Mouse (Mus musculus): ENCODE measurements at regions not wholly inside any gene's neighbourhood (a gene's known extent, or its start where the extent isn't known, plus 50 kb on each side); places are given as distances from the start of the nearest gene placed in this dataset.
A peak's percentile ranks its signal among the peaks of the same experiment; 100 is the strongest.

GRCm38 (mm10) chr8:35996330-35997077 lies 230.9 kb downstream of the Gm19410 start:
- no peak for DNase-seq

- no peak for DNase-seq
Measured at GRCm38 (mm10) chr8:35999584-35999983, 234.0 kb downstream of the Gm19410 start.

GRCm38 (mm10) chr8:36004387-36004786 lies 238.8 kb downstream of the Gm19410 start:
- no peak for DNase-seq

GRCm38 (mm10) chr8:36005536-36005935 lies 239.9 kb downstream of the Gm19410 start:
- no peak for DNase-seq

- DNase-seq = no peak
Measured at GRCm38 (mm10) chr8:36007724-36008123, 242.1 kb downstream of the Gm19410 start.

GRCm38 (mm10) chr8:36009565-36009964 lies 244.0 kb downstream of the Gm19410 start:
- no peak for DNase-seq

- DNase-seq = no peak
Measured at GRCm38 (mm10) chr8:36010446-36011217, 245.0 kb downstream of the Gm19410 start.

- peak; percentile 18 for DNase-seq
Measured at GRCm38 (mm10) chr8:36014862-36015261, 249.3 kb downstream of the Gm19410 start.

GRCm38 (mm10) chr8:36016321-36017114 lies 250.9 kb downstream of the Gm19410 start:
- peak; percentile 37 for DNase-seq

- no peak for DNase-seq
Measured at GRCm38 (mm10) chr8:36018993-36019753, 253.6 kb downstream of the Gm19410 start.

- DNase-seq = no peak
Measured at GRCm38 (mm10) chr8:36019895-36020294, 254.3 kb downstream of the Gm19410 start.

GRCm38 (mm10) chr8:36027586-36027985 lies 262.0 kb downstream of the Gm19410 start:
- no peak for DNase-seq

- no peak for DNase-seq
Measured at GRCm38 (mm10) chr8:36028121-36028955, 262.7 kb downstream of the Gm19410 start.

- no peak for DNase-seq
Measured at GRCm38 (mm10) chr8:36029445-36029844, 263.9 kb downstream of the Gm19410 start.

GRCm38 (mm10) chr8:36030237-36030636 lies 264.6 kb downstream of the Gm19410 start:
- no peak for DNase-seq

GRCm38 (mm10) chr8:36031966-36032719 lies 266.6 kb downstream of the Gm19410 start:
- no peak for DNase-seq

GRCm38 (mm10) chr8:36035339-36035738 lies 269.7 kb downstream of the Gm19410 start:
- DNase-seq = no peak

GRCm38 (mm10) chr8:36036271-36036670 lies 270.7 kb downstream of the Gm19410 start:
- no peak for DNase-seq

GRCm38 (mm10) chr8:36041222-36041864 lies 275.8 kb downstream of the Gm19410 start:
- no peak for DNase-seq

GRCm38 (mm10) chr8:36042594-36042993 lies 277.0 kb downstream of the Gm19410 start:
- DNase-seq = no peak
